Mouse (Mus musculus) retina, adult 2 months (tissue): ENCODE measurements around the gene Mtss1l.

ENCODE experiments used
- DNase-seq: peaks from one replicate; pipeline ENCODE4 v3.0.0-alpha.2; 2012; ENCODE audit warnings: low read depth, low spot score

The Mtss1l gene

DNA sequence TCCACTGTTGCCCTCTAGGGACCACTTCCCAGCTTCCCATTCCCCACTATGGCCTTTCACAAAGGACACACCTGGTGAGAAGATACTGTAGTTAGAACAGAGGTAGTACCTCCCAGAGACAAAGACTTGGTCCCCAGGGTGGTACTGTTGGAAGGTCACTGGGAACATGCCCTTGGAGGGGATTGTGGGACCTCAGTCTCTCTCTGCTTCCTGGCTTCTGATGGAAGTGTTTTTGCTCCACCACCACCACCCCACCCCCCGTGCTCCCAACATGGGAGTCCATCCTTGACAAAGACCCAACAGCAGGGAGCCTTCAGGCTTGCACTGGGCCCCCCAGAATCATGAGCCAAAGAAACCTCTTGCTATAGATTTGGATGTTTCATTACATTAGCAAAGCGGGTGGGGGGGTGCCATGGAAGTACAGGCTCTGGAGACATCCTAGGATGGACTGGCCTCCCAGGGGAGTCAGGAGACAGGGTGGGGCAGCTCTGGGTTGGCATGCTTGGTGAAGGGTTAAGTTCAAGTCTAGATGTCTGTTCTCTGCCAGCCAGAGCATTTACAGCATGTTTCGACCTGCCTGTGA, 14.9 kb upstream of the Mtss1l start:
- no peak for DNase-seq

DNA sequence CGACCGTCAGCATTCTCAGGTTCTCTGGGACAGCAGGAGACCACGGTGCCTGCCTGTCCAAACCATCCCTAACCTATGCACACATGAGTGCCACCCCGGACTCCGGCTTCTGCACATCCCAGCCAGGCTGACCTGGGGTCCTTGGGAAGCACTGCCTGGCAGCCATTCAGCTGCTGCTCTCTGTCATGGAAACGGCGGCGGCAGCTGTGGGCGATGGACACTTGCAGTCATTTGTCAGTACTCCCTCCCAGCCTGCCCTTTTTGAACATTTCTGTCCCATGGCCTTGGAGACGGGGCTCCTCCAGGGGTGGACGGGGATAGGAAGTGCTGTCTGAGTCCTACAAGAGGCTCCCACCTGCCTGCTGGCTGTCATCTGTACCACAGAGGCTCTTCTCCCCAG, 12.8 kb upstream of the Mtss1l start:
- no peak for DNase-seq

DNA sequence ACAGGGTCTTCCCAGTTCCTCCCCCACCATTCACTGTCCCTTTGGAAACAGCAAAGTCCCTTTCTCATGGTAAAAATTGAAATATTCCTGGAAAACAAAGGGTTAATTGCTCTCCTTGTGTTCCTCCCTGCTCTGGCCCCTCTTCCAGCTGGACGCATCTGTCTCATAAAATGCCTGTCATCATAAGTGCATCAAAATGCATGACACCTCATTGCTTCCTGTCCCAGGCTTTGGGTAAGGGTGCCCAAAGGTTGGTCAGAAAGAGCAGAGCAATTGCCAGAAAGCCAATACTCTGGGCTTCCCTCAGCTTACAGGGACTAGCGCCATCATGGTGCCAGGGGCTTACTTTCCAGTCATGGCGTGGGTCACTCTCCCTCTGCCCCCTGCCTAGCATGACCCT, 10.7 kb upstream of the Mtss1l start:
- no peak for DNase-seq

GRCm38 (mm10) chr8:110711271-110711934, 9.9 kb upstream of the Mtss1l start:
- DNase-seq, result no peak

- no peak for DNase-seq
Measured at GRCm38 (mm10) chr8:110713073-110713472, 8.2 kb upstream of the Mtss1l start.

- DNase-seq, result no peak
Measured at GRCm38 (mm10) chr8:110714827-110715519, 6.3 kb upstream of the Mtss1l start.

DNA sequence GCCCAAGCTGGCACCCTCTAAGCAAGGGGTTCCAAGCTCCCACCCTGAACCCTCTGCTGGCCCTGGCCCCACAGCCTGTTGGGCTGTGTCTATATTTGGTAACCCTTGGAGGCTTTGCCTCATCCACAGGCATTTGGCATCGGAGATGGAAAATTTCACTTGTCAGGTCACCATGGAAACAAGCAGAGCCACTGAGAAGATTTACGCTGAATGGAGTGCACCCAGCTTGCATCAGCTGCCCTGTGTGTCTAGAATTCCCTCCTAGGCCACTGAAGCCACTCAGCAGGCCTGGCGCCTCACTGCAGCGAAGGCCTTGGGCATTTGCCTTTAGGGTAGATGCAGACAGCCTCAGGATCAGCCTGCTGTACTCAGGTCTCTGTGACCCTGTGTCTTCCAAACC, 5.2 kb upstream of the Mtss1l start:
- DNase-seq, result no peak

DNA sequence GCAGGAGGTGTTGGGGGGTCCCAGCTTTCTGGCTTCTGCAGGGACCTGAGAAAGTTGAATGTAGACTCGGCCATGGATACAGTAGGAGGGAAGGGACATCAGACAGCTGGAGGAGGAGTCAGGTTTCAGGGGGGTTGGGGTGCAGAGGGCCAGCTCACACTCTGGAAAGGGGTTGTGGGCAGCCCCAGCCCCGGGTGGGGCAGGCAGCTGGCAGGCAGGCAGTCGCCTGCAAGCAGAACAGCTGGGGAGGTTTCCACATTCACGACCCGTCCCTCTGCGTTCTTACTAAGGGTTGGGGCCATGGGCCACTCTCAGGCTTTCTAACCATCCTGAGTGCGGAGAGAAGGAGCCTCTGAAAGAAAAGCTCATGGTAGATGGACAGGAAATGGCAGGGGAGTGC, 4.1 kb upstream of the Mtss1l start:
- DNase-seq, result no peak

- DNase-seq, result no peak
Measured at GRCm38 (mm10) chr8:110718209-110718968, 2.9 kb upstream of the Mtss1l start.

- DNase-seq, result no peak
Measured at GRCm38 (mm10) chr8:110718969-110719670, 2.2 kb upstream of the Mtss1l start.

- no peak for DNase-seq
Measured at GRCm38 (mm10) chr8:110719898-110720653, 1.2 kb upstream of the Mtss1l start.

GRCm38 (mm10) chr8:110721606-110722413, 534 bp downstream of the Mtss1l start:
- no peak for DNase-seq

- no peak for DNase-seq
Measured at GRCm38 (mm10) chr8:110722414-110723011, 1.2 kb downstream of the Mtss1l start.

DNA sequence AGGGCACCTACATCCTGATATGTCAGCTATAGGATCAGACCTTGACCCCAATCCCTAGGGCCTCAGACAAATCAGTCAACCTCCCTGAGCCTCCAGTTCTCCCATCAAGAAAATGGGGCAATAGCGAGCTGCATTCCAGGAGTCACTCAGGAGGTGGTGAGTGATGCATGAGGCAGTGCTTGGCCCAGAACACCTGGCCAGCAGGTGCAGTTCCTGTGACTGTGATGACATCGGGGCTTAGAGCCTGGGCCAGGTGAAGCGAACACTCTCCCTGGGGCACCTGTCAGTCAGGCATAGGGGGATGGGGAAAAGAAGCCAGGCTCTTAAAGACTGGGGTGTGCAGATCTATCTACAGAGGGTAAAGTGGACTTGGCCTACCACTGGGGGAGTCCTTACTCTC, 3.2 kb downstream of the Mtss1l start:
- DNase-seq, result no peak

DNA sequence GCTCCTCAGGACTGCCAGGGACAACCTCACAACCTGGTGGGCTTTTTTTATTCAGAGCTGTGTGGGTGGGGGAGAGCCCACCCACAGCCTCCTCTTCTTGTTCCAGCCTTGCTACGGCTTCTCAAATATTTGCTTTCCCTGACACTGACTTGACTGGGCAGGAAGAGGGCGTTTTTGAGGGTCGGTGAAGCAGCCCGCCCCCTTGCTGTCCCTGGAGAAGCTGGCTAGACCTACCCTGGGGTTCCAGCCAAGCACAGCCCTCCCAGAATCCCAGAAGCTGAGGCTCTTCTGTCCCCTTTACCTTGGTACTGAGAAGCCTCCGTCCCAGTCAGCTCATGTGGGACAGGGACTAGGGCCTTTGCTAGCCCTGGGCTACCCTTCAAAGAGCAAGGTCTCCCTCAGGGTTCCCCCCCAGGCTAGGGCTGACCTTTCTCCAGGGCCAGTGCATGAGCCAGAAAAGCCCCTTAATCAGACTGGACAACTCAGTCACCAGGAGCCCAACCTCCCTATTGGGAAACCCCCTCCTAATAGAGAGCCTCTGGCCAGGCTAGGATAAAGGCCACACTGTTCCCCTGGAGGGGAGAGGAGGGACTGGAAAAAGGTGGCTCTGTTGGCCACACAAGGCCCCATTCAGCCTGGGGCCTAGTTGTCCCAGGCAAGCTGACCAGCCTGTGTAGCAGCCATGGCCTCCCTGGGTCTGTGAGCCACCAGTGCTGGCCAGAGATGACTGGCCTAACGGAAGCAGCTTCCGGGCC, 4.0 kb downstream of the Mtss1l start:
- DNase-seq, result no peak

DNA sequence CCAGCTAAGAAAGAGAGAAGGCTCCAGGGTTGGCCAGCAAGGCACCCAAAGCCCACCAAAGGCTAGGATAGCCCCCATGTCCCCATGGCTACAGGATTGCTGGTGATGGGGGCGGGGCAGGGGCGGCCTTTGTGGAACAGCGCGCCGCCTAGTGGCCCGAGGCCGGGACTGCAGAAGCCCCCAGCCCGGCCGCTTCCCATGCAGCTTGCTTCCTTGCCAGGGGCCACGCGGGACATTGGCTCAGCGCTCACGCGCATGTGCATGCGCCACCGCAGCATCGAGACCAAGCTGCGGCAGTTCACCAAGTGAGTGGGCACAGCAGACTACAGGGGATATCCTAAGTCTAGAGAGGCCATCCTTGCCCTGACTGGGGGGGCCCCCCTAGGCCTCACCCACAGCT, 5.6 kb downstream of the Mtss1l start:
- DNase-seq, result no peak

DNA sequence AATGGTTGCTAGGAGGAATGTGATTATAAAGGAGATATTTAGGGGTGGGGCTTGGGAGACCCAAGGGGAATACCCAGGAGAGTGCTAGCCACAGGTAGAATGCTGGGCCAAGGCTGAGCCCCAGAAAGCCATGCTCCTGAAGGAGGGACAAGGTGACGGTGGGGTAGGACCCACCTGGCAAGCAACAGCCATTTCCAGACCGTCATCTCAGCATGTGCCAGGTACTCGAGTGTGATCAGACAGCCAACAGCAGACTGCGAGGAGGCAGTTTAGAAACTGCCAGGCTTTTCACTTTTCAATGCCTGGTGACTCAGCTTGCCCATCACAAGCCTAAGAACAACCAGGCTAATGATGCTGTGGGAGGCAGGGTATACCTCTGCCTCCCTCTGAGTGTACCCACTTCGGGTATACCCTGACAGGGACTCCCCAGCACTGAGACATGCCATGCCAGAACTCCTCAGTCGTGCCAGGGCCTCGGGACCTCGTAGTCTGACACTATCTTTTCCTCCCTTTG, 10.1 kb downstream of the Mtss1l start:
- no peak for DNase-seq

DNA sequence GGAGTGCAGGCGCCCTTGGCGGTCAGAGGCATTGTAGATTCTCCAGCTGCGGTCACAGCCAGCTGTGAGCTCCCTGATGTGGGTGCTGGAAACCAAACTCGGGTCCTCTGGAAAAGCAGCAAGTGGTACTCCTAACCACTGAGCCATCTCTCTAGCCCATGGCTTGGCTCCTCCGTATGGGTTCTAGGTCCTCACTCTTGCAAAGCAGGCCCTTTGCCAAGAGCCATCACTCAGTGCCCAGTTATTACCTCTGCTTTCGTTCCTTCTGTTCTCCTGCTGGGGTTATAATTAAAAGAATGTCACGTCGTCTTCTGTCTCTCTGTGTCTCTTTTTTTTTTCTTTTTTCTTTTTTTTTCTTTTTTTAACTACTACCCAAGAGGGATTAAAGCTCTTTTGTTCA, 11.8 kb downstream of the Mtss1l start:
- DNase-seq, result no peak
